ENCODE assay signal across 8 mouse cellular contexts in genomic region chr7:49786618-49787382, GRCm38 (mm10). TPM values are rescaled to one million over a fixed set of nuclear protein-coding genes. Genes with fewer than 3 reads are reported as not detected.
A peak's percentile ranks its signal among the peaks of the same experiment; 100 is the strongest.
DNase-seq lines count a peak whose midpoint lies in the region; ATAC-seq and TF ChIP-seq lines count a peak whose summit lies in the region.

No protein-coding gene starts in this region.

- no peaks in the 10 kb centered on the region for H3K27me3 ChIP-seq in intestine, embryonic 14.5 days (replicated peaks; ENCODE audit: control insufficient read depth, insufficient read depth, low read length)
- no peaks in the 10 kb centered on the region for H3K27me3 ChIP-seq in intestine, embryonic 15.5 days (replicated peaks)
- no peaks in the 10 kb centered on the region for H3K27me3 ChIP-seq in E14TG2a.4 (ENCODE audit: insufficient read depth, low read length)
- no peaks in the 10 kb centered on the region for H3K27me3 ChIP-seq in forebrain, embryonic 14.5 days (replicated peaks; ENCODE audit: control insufficient read depth, insufficient read depth, low read length)
- H3K27me3 ChIP-seq in kidney, embryonic 15.5 days: no peaks in the 10 kb centered on the region
- no peaks in the 10 kb centered on the region for H3K27me3 ChIP-seq in midbrain, embryonic 11.5 days (ENCODE audit: control insufficient read depth, insufficient read depth, low read length)

- ATAC-seq in intestine, embryonic 14.5 days (replicated peaks; ENCODE audit: low FRiP score, low TSS enrichment, low read depth): no peak
- no peak for ATAC-seq in intestine, embryonic 15.5 days
- ATAC-seq in forebrain, embryonic 14.5 days: peak; percentile 65
- ATAC-seq in kidney, embryonic 15.5 days (replicated peaks; ENCODE audit: low FRiP score): peak; percentile 54
- peak; percentile 61; the same call in 1 of the 2 replicates for ATAC-seq in midbrain, embryonic 11.5 days (ENCODE audit: low FRiP score)

- H3K9ac ChIP-seq in intestine, embryonic 14.5 days (ENCODE audit: low read length): no peak overlapping the region
- no peak overlapping the region for H3K9ac ChIP-seq in intestine, embryonic 15.5 days
- H3K9ac ChIP-seq in forebrain, embryonic 14.5 days (ENCODE audit: low read length): no peak overlapping the region
- H3K9ac ChIP-seq in kidney, embryonic 15.5 days: no peak overlapping the region
- H3K9ac ChIP-seq in midbrain, embryonic 11.5 days (ENCODE audit: low read length): no peak overlapping the region

- no peaks in the 10 kb centered on the region for H3K9me3 ChIP-seq in intestine, embryonic 14.5 days (ENCODE audit: control insufficient read depth, low read length)
- no peaks in the 10 kb centered on the region for H3K9me3 ChIP-seq in intestine, embryonic 15.5 days
- no peaks in the 10 kb centered on the region for H3K9me3 ChIP-seq in E14TG2a.4 (ENCODE audit: low read length)
- H3K9me3 ChIP-seq in forebrain, embryonic 14.5 days (replicated peaks; ENCODE audit: control insufficient read depth, low read length): no peaks in the 10 kb centered on the region
- H3K9me3 ChIP-seq in kidney, embryonic 15.5 days (replicated peaks): no peaks in the 10 kb centered on the region
- H3K9me3 ChIP-seq in midbrain, embryonic 11.5 days (ENCODE audit: control insufficient read depth, low read length): no peaks in the 10 kb centered on the region

- 62% methylated on average over 12 of the region's 12 CpGs for WGBS in intestine, embryonic 14.5 days
- 60% methylated on average over 12 of the region's 12 CpGs for WGBS in intestine, embryonic 15.5 days
- WGBS in bone marrow, adult 2 months: 61% methylated on average over 12 of the region's 12 CpGs
- WGBS in forebrain, embryonic 14.5 days: 62% methylated on average over 12 of the region's 12 CpGs
- WGBS in kidney, embryonic 15.5 days: 45% methylated on average over 12 of the region's 12 CpGs
- 67% methylated on average over 12 of the region's 12 CpGs for WGBS in midbrain, embryonic 11.5 days

- no peak for TF ChIP-seq POLR2A in bone marrow, adult 2 months (IDR thresholded peaks at IDR 0.05; ENCODE audit: borderline replicate concordance, control insufficient read depth, low read depth, low read length)

- no peak overlapping the region for H3K27ac ChIP-seq in intestine, embryonic 14.5 days (ENCODE audit: low read depth)
- H3K27ac ChIP-seq in intestine, embryonic 15.5 days: no peak overlapping the region
- no peak overlapping the region for H3K27ac ChIP-seq in bone marrow, adult 2 months (ENCODE audit: control insufficient read depth, insufficient read depth, low read depth, low read length, poor library complexity)
- no peak overlapping the region for H3K27ac ChIP-seq in forebrain, embryonic 14.5 days (ENCODE audit: low read depth, low read length)
- no peak overlapping the region for H3K27ac ChIP-seq in kidney, embryonic 15.5 days
- H3K27ac ChIP-seq in midbrain, embryonic 11.5 days (ENCODE audit: low read depth, low read length): no peak overlapping the region

- H3K4me1 ChIP-seq in intestine, embryonic 14.5 days (replicated peaks; ENCODE audit: control insufficient read depth, insufficient read depth, low read length): no peaks in the 10 kb centered on the region
- no peaks in the 10 kb centered on the region for H3K4me1 ChIP-seq in intestine, embryonic 15.5 days (replicated peaks)
- peaks cover 7% of the 10 kb centered on the region; the same call in 1 of the 2 replicates for H3K4me1 ChIP-seq in E14TG2a.4 (replicated peaks; ENCODE audit: low read depth, low read length)
- no peaks in the 10 kb centered on the region; the same call in 1 of the 2 replicates for H3K4me1 ChIP-seq in bone marrow, adult 2 months (ENCODE audit: control insufficient read depth, insufficient read depth, low read length)
- no peaks in the 10 kb centered on the region for H3K4me1 ChIP-seq in forebrain, embryonic 14.5 days (ENCODE audit: control insufficient read depth, insufficient read depth, low read length)
- H3K4me1 ChIP-seq in kidney, embryonic 15.5 days: peaks cover 4% of the 10 kb centered on the region
- H3K4me1 ChIP-seq in midbrain, embryonic 11.5 days (ENCODE audit: control insufficient read depth, insufficient read depth, low read length): no peaks in the 10 kb centered on the region

- no peak overlapping the region for H3K4me2 ChIP-seq in intestine, embryonic 14.5 days (ENCODE audit: low read length)
- no peak overlapping the region for H3K4me2 ChIP-seq in intestine, embryonic 15.5 days (replicated peaks)
- no peak overlapping the region for H3K4me2 ChIP-seq in forebrain, embryonic 14.5 days (ENCODE audit: low read length)
- H3K4me2 ChIP-seq in kidney, embryonic 15.5 days: no peak overlapping the region
- no peak overlapping the region for H3K4me2 ChIP-seq in midbrain, embryonic 11.5 days

- H3K4me3 ChIP-seq in intestine, embryonic 14.5 days (ENCODE audit: low read depth, low read length): no peak overlapping the region
- no peak overlapping the region for H3K4me3 ChIP-seq in intestine, embryonic 15.5 days (replicated peaks)
- no peak overlapping the region for H3K4me3 ChIP-seq in E14TG2a.4 (replicated peaks; ENCODE audit: low read length)
- no peak overlapping the region for H3K4me3 ChIP-seq in bone marrow, adult 2 months (replicated peaks; ENCODE audit: control insufficient read depth, low read depth, low read length)
- no peak overlapping the region for H3K4me3 ChIP-seq in forebrain, embryonic 14.5 days (ENCODE audit: low read depth, low read length)
- no peak overlapping the region for H3K4me3 ChIP-seq in kidney, embryonic 15.5 days (replicated peaks)
- no peak overlapping the region for H3K4me3 ChIP-seq in midbrain, embryonic 11.5 days (ENCODE audit: low read depth, low read length)

- peak; percentile 72 for DNase-seq in intestine, embryonic 14.5 days (ENCODE audit: low spot score)
- DNase-seq in forebrain, embryonic 14.5 days (ENCODE audit: low spot score): peak; percentile 85
- DNase-seq in midbrain, embryonic 11.5 days (ENCODE audit: low spot score, missing footprints): peak; percentile 90
- peak; percentile 63 for DNase-seq in thymus, postnatal 14 days

- TF ChIP-seq CTCF in E14TG2a.4 (conservative IDR thresholded peaks at IDR 0.05; ENCODE audit: low read length): peak; percentile 75
- TF ChIP-seq CTCF in bone marrow, adult 2 months (IDR thresholded peaks at IDR 0.05; ENCODE audit: control insufficient read depth, insufficient read depth, low read length): peak; percentile 58

- H3K36me3 ChIP-seq in intestine, embryonic 14.5 days (ENCODE audit: control insufficient read depth, insufficient read depth, low read length): peaks cover 85% of the 10 kb centered on the region
- H3K36me3 ChIP-seq in intestine, embryonic 15.5 days: peaks cover 23% of the 10 kb centered on the region
- H3K36me3 ChIP-seq in E14TG2a.4 (ENCODE audit: insufficient read depth, low read length): peaks cover 97% of the 10 kb centered on the region
- peaks cover 53% of the 10 kb centered on the region for H3K36me3 ChIP-seq in forebrain, embryonic 14.5 days (ENCODE audit: control insufficient read depth, insufficient read depth, low read length)
- peaks cover 88% of the 10 kb centered on the region for H3K36me3 ChIP-seq in kidney, embryonic 15.5 days
- peaks cover 13% of the 10 kb centered on the region for H3K36me3 ChIP-seq in midbrain, embryonic 11.5 days (ENCODE audit: control insufficient read depth, insufficient read depth, low read length)

RNA-seq across cellular contexts. Expression of gene Prmt3, which starts 8.7 kb away (rescaled TPM):
- polyA plus RNA-seq in intestine, embryonic 14.5 days (2014; fragmentation: Nextera tagmentation; extraction: Ambion mirVana): 58.3 and 60.7 TPM in 2 replicates
- 51.2 and 52.5 TPM in 2 replicates for polyA plus RNA-seq in intestine, embryonic 15.5 days (2015; fragmentation: Nextera tagmentation; extraction: Ambion mirVana)
- polyA plus RNA-seq in bone marrow, adult 2 months (2011; ENCODE audit: insufficient read depth, insufficient read length, low replicate concordance, missing spikeins): 9.0 and 14.6 TPM in 2 replicates
- polyA plus RNA-seq in forebrain, embryonic 14.5 days (2014; fragmentation: Nextera tagmentation; extraction: Ambion mirVana): 50.2 and 57.4 TPM in 2 replicates
- polyA plus RNA-seq in kidney, embryonic 15.5 days (2015; fragmentation: Nextera tagmentation; extraction: Ambion mirVana): 62.5 and 65.8 TPM in 2 replicates
- 82.0 and 93.2 TPM in 2 replicates for polyA plus RNA-seq in midbrain, embryonic 11.5 days (2014; fragmentation: Nextera tagmentation; extraction: Ambion mirVana)

RNA-seq across cellular contexts. Expression of gene Htatip2, which starts 27.9 kb away (rescaled TPM):
- polyA plus RNA-seq in intestine, embryonic 14.5 days (2014; fragmentation: Nextera tagmentation; extraction: Ambion mirVana): 13.1 and 14.0 TPM in 2 replicates
- 21.8 and 23.3 TPM in 2 replicates for polyA plus RNA-seq in intestine, embryonic 15.5 days (2015; fragmentation: Nextera tagmentation; extraction: Ambion mirVana)
- 22.5 and 30.4 TPM in 2 replicates for polyA plus RNA-seq in bone marrow, adult 2 months (2011; ENCODE audit: insufficient read depth, insufficient read length, low replicate concordance, missing spikeins)
- 1.6 and 1.8 TPM in 2 replicates for polyA plus RNA-seq in forebrain, embryonic 14.5 days (2014; fragmentation: Nextera tagmentation; extraction: Ambion mirVana)
- polyA plus RNA-seq in kidney, embryonic 15.5 days (2015; fragmentation: Nextera tagmentation; extraction: Ambion mirVana): 8.3 and 8.6 TPM in 2 replicates
- polyA plus RNA-seq in midbrain, embryonic 11.5 days (2014; fragmentation: Nextera tagmentation; extraction: Ambion mirVana): 11.1 and 12.1 TPM in 2 replicates

Comparison
In these comparisons a context has a peak if more than half of its experiments do, and no peak if none do; other contexts are left out.
1. ATAC-seq: peak in forebrain, embryonic 14.5 days (single experiment), kidney, embryonic 15.5 days (single experiment) and midbrain, embryonic 11.5 days (single experiment); none in intestine, embryonic 14.5 days (single experiment) and intestine, embryonic 15.5 days (single experiment).
2. Peak in every context shown above with its lines, with median percentiles within 50 percentile points of each other: DNase-seq.